Mouse (Mus musculus) kidney, embryonic 16.5 days (tissue): ENCODE measurements at regions not wholly inside any gene's neighbourhood (a gene's known extent, or its start where the extent isn't known, plus 50 kb on each side); places are given as distances from the start of the nearest gene placed in this dataset.

ENCODE experiments used
- ATAC-seq: fragments of 200-750 bp; cut with Nextera tagmentation; 2 replicates; pipeline ENCODE4 v1.8.0; 2017; ENCODE audit warnings: moderate TSS enrichment; ENCODE audit not compliant: low FRiP score, low TSS enrichment
- H3K27ac ChIP-seq: fragments of 300-500 bp; sonication (generic); 2 replicates; pipeline ENCODE4 v1.5.1; 2014; ENCODE audit warnings: low read length
- H3K27me3 ChIP-seq: fragments of 300-500 bp; sonication (generic); 2 replicates; pipeline ENCODE4 v1.6.1; 2014; ENCODE audit warnings: low read length, control low read depth, mixed read lengths; ENCODE audit not compliant: insufficient read depth
- H3K36me3 ChIP-seq: fragments of 300-500 bp; sonication (generic); 2 replicates; pipeline ENCODE4 v1.6.1; 2014; ENCODE audit warnings: low read length, control low read depth, mixed read lengths; ENCODE audit not compliant: insufficient read depth
- H3K4me1 ChIP-seq: fragments of 300-500 bp; sonication (generic); 2 replicates; pipeline ENCODE4 v1.6.1; 2014; ENCODE audit warnings: low read length, control low read depth, mixed read lengths; ENCODE audit not compliant: insufficient read depth
- H3K4me2 ChIP-seq: fragments of 300-500 bp; sonication (generic); replicated peaks from 2 replicates; pipeline ENCODE4 v1.6.1; 2014; ENCODE audit warnings: low read depth, low read length
- H3K4me3 ChIP-seq: fragments of 300-500 bp; sonication (generic); 2 replicates; pipeline ENCODE4 v1.5.1; 2014; ENCODE audit warnings: mild to moderate bottlenecking, low read length
- H3K9ac ChIP-seq: fragments of 300-500 bp; sonication (generic); replicated peaks from 2 replicates; pipeline ENCODE4 v1.6.1; 2014; ENCODE audit warnings: low read length
- H3K9me3 ChIP-seq: fragments of 300-500 bp; sonication (generic); 2 replicates; pipeline ENCODE4 v1.6.1; 2016; ENCODE audit warnings: low read length, control low read depth
- WGBS: fragments of 180-500 bp; shearing (Covaris S2); extraction: QIAGEN DNeasy Blood & Tissue Kit; methylation state at CpG from one replicate; pipeline ENCODE4 v1.1.7; 2014; 5-methylcytosine and 5-hydroxymethylcytosine counted together

GRCm38 (mm10) chrX:11943367-11943766, 216.8 kb downstream of the Bcor start:
- H3K4me3 ChIP-seq: no peak overlapping the region
- 0 out of 2 replicates have a peak, but pooled peaks cover 5% of the 10 kb centered on the region for H3K4me1 ChIP-seq
- no peaks in the 10 kb centered on the region for H3K9me3 ChIP-seq
- no peak overlapping the region for H3K27ac ChIP-seq
- WGBS: 46% methylated on average over 10 of the region's 10 CpGs
- peaks cover 12% of the 10 kb centered on the region; the same call in 1 of the 2 replicates for H3K27me3 ChIP-seq
- H3K9ac ChIP-seq: no peak overlapping the region
- ATAC-seq: no peak
- no peak overlapping the region for H3K4me2 ChIP-seq
- no peaks in the 10 kb centered on the region for H3K36me3 ChIP-seq

GRCm38 (mm10) chrX:11944574-11944973, 215.6 kb downstream of the Bcor start:
- H3K36me3 ChIP-seq: no peaks in the 10 kb centered on the region
- H3K27ac ChIP-seq: no peak overlapping the region
- H3K9ac ChIP-seq: no peak overlapping the region
- WGBS: 32% methylated on average over 6 of the region's 6 CpGs
- peaks cover 15% of the 10 kb centered on the region; the same call in 1 of the 2 replicates for H3K27me3 ChIP-seq
- no peak for ATAC-seq
- H3K4me3 ChIP-seq: no peak overlapping the region
- H3K4me2 ChIP-seq: no peak overlapping the region
- H3K9me3 ChIP-seq: no peaks in the 10 kb centered on the region
- H3K4me1 ChIP-seq: 0 out of 2 replicates have a peak, but pooled peaks cover 5% of the 10 kb centered on the region

- WGBS: 44% methylated on average over 1 of the region's 1 CpGs
- Histone ChIP-seq H3K4me3 (no peak overlapping the region), H3K9me3 (no peaks in the 10 kb centered on the region), H3K4me1 (0 out of 2 replicates have a peak, but pooled peaks cover 5% of the 10 kb centered on the region), H3K9ac (no peak overlapping the region), H3K27me3 (peaks cover 15% of the 10 kb centered on the region; the same call in 1 of the 2 replicates), H3K27ac (no peak overlapping the region), H3K36me3 (no peaks in the 10 kb centered on the region), H3K4me2 (no peak overlapping the region)
- no peak for ATAC-seq
Observed at GRCm38 (mm10) chrX:11945280-11945679, 214.9 kb downstream of the Bcor start.

GRCm38 (mm10) chrX:11952193-11952592, 208.0 kb downstream of the Bcor start:
- 38% methylated on average over 2 of the region's 2 CpGs for WGBS

GRCm38 (mm10) chrX:11956194-11956593, 204.0 kb downstream of the Bcor start:
- ATAC-seq: no peak

More at GRCm38 (mm10) chrX:11952193-11952592, 208.0 kb downstream of the Bcor start:
- Histone ChIP-seq H3K27me3 (peaks cover 3% of the 10 kb centered on the region; the same call in 1 of the 2 replicates), H3K9ac (no peak overlapping the region), H3K36me3 (no peaks in the 10 kb centered on the region), H3K4me1 (no peaks in the 10 kb centered on the region), H3K4me3 (no peak overlapping the region), H3K9me3 (no peaks in the 10 kb centered on the region), H3K4me2 (no peak overlapping the region), H3K27ac (no peak overlapping the region)
- no peak for ATAC-seq

GRCm38 (mm10) chrX:11957011-11957410, 203.1 kb downstream of the Bcor start:
- H3K36me3 ChIP-seq: no peaks in the 10 kb centered on the region
- H3K27me3 ChIP-seq: peaks cover 5% of the 10 kb centered on the region; the same call in 1 of the 2 replicates
- H3K4me2 ChIP-seq: no peak overlapping the region
- no peak overlapping the region for H3K27ac ChIP-seq
- no peaks in the 10 kb centered on the region for H3K9me3 ChIP-seq
- no peaks in the 10 kb centered on the region for H3K4me1 ChIP-seq
- no peak overlapping the region for H3K4me3 ChIP-seq
- ATAC-seq: no peak
- 43% methylated on average over 6 of the region's 6 CpGs for WGBS
- H3K9ac ChIP-seq: no peak overlapping the region

More at GRCm38 (mm10) chrX:11956194-11956593, 204.0 kb downstream of the Bcor start:
- 73% methylated on average over 3 of the region's 3 CpGs for WGBS
- H3K9ac ChIP-seq: no peak overlapping the region
- H3K27ac ChIP-seq: no peak overlapping the region
- no peaks in the 10 kb centered on the region for H3K36me3 ChIP-seq
- peaks cover 3% of the 10 kb centered on the region; the same call in 1 of the 2 replicates for H3K27me3 ChIP-seq
- no peaks in the 10 kb centered on the region for H3K9me3 ChIP-seq
- H3K4me2 ChIP-seq: no peak overlapping the region
- no peak overlapping the region for H3K4me3 ChIP-seq
- H3K4me1 ChIP-seq: no peaks in the 10 kb centered on the region

- peaks cover 5% of the 10 kb centered on the region; the same call in 1 of the 2 replicates for H3K27me3 ChIP-seq
- H3K4me2 ChIP-seq: no peak overlapping the region
- H3K36me3 ChIP-seq: no peaks in the 10 kb centered on the region
- no peak overlapping the region for H3K9ac ChIP-seq
- H3K4me1 ChIP-seq: no peaks in the 10 kb centered on the region
- WGBS: 54% methylated on average over 8 of the region's 8 CpGs
- no peak for ATAC-seq
- H3K27ac ChIP-seq: no peak overlapping the region
- H3K4me3 ChIP-seq: no peak overlapping the region
- no peaks in the 10 kb centered on the region for H3K9me3 ChIP-seq
Observed at GRCm38 (mm10) chrX:11959871-11960552, 200.1 kb downstream of the Bcor start.

GRCm38 (mm10) chrX:11961350-11961749, 198.8 kb downstream of the Bcor start:
- Histone ChIP-seq H3K9me3 (no peaks in the 10 kb centered on the region), H3K4me3 (no peak overlapping the region), H3K27me3 (peaks cover 6% of the 10 kb centered on the region; the same call in 1 of the 2 replicates), H3K27ac (no peak overlapping the region), H3K36me3 (no peaks in the 10 kb centered on the region), H3K4me2 (no peak overlapping the region), H3K9ac (no peak overlapping the region), H3K4me1 (no peaks in the 10 kb centered on the region)
- no peak for ATAC-seq
- 56% methylated on average over 2 of the region's 2 CpGs for WGBS

- no peaks in the 10 kb centered on the region for H3K4me1 ChIP-seq
- ATAC-seq: no peak
Observed at GRCm38 (mm10) chrX:11964428-11964827, 195.7 kb downstream of the Bcor start.

GRCm38 (mm10) chrX:11978679-11979078, 181.5 kb downstream of the Bcor start:
- Histone ChIP-seq H3K9me3 (no peaks in the 10 kb centered on the region), H3K9ac (no peak overlapping the region), H3K36me3 (no peaks in the 10 kb centered on the region), H3K4me1 (no peaks in the 10 kb centered on the region), H3K4me3 (no peak overlapping the region), H3K27me3 (no peaks in the 10 kb centered on the region; the same call in 1 of the 2 replicates), H3K4me2 (no peak overlapping the region), H3K27ac (no peak overlapping the region)
- 75% methylated on average over 4 of the region's 4 CpGs for WGBS
- no peak for ATAC-seq

More at GRCm38 (mm10) chrX:11964428-11964827, 195.7 kb downstream of the Bcor start:
- Histone ChIP-seq H3K9me3 (no peaks in the 10 kb centered on the region), H3K4me3 (no peak overlapping the region), H3K4me2 (no peak overlapping the region), H3K36me3 (no peaks in the 10 kb centered on the region), H3K9ac (no peak overlapping the region), H3K27me3 (peaks cover 9% of the 10 kb centered on the region; the same call in 1 of the 2 replicates), H3K27ac (no peak overlapping the region)
- WGBS: 70% methylated on average over 3 of the region's 3 CpGs
